Mouse (Mus musculus) kidney, adult 2 months (tissue): ENCODE data around the gene Kcna6. TPM values are rescaled to one million over a fixed set of nuclear protein-coding genes. Genes with fewer than 3 reads are reported as not detected.

Source experiments
- DNase-seq: peaks from one replicate; pipeline ENCODE4 v3.0.0; 2021
- H3K27ac ChIP-seq: fragments of 200-500 bp; 2 replicates; pipeline ENCODE4 v1.5.1; 2012; ENCODE audit warnings: low read depth, low read length, control low read depth, inconsistent platforms; ENCODE audit not compliant: insufficient read depth
- H3K27me3 ChIP-seq: fragments of 200-500 bp; replicated peaks from 2 replicates; pipeline ENCODE4 v1.6.1; 2012; ENCODE audit warnings: mild to moderate bottlenecking, moderate library complexity, low read length, inconsistent platforms; ENCODE audit not compliant: control insufficient read depth, insufficient read depth
- H3K36me3 ChIP-seq: fragments of 200-500 bp; 2 replicates; pipeline ENCODE4 v1.6.1; 2012; ENCODE audit warnings: mild to moderate bottlenecking, moderate library complexity, low read length, inconsistent platforms; ENCODE audit not compliant: control insufficient read depth, insufficient read depth
- H3K4me1 ChIP-seq: fragments of 200-500 bp; 2 replicates; pipeline ENCODE4 v1.6.1; 2011; ENCODE audit warnings: low read length; ENCODE audit not compliant: control insufficient read depth, insufficient read depth
- H3K4me3 ChIP-seq: fragments of 200-500 bp; 2 replicates; pipeline ENCODE4 v1.5.1; 2011; ENCODE audit warnings: mild to moderate bottlenecking, low read depth, low read length, control low read depth; ENCODE audit not compliant: insufficient read depth
- CTCF ChIP-seq: fragments of 200-500 bp; conservative IDR thresholded peaks from 2 replicates; pipeline ENCODE4 v1.5.1; 2011; ENCODE audit warnings: low read depth, mild to moderate bottlenecking, control low read depth, low read length, moderate library complexity, mixed read lengths; ENCODE audit not compliant: insufficient read depth, insufficient read length
- POLR2A ChIP-seq: fragments of 200-500 bp; IDR thresholded peaks from one replicate; pipeline ENCODE4 v1.6.1; 2011; ENCODE audit warnings: low read depth, low read length, control low read depth
- WGBS: fragments of 180-500 bp; shearing (Covaris S2); methylation state at CpG from one replicate; pipeline ENCODE4 v1.1.7; 2018; 5-methylcytosine and 5-hydroxymethylcytosine counted together
- polyA plus RNA-seq: library from polyadenylated mRNA; depleted of rRNA; stranded (reverse); fragments of >200 nt; gene quantifications from 2 replicates; pipeline ENCODE4 v1.2.3, GENCODE M21; 2012; rRNA removed

Kcna6 gene
- polyA plus RNA-seq, 1 experiment = 0.59 TPM

GRCm38 (mm10) chr6:126699995-126700394 lies 40.5 kb downstream of the Kcna6 start:
- Histone ChIP-seq H3K4me1 (no peaks in the 10 kb centered on the region), H3K27me3 (no peaks in the 10 kb centered on the region), H3K36me3 (no peaks in the 10 kb centered on the region), H3K4me3 (no peak overlapping the region), H3K27ac (no peak overlapping the region)
- no peak for DNase-seq
- TF ChIP-seq CTCF = no peak
- no peak for TF ChIP-seq POLR2A
- WGBS = 53% methylated on average over 5 of the region's 5 CpGs

- H3K27me3 ChIP-seq = no peaks in the 10 kb centered on the region
- H3K36me3 ChIP-seq = no peaks in the 10 kb centered on the region
- H3K27ac ChIP-seq = no peak overlapping the region
- H3K4me3 ChIP-seq = no peak overlapping the region
- no peak for DNase-seq
- no peaks in the 10 kb centered on the region for H3K4me1 ChIP-seq
- no peak for TF ChIP-seq CTCF
- no peak for TF ChIP-seq POLR2A
- 40% methylated on average over 4 of the region's 4 CpGs for WGBS
Measured at GRCm38 (mm10) chr6:126687120-126687519, 53.4 kb downstream of the Kcna6 start.

GRCm38 (mm10) chr6:126685135-126685534 lies 55.3 kb downstream of the Kcna6 start:
- H3K27me3 ChIP-seq = no peaks in the 10 kb centered on the region
- no peaks in the 10 kb centered on the region for H3K4me1 ChIP-seq
- no peak for DNase-seq

GRCm38 (mm10) chr6:126678961-126679360 lies 61.5 kb downstream of the Kcna6 start:
- no peak for DNase-seq
- TF ChIP-seq POLR2A = no peak
- TF ChIP-seq CTCF = no peak; the same call in 1 of the 2 replicates
- Histone ChIP-seq H3K27me3 (no peaks in the 10 kb centered on the region), H3K36me3 (no peaks in the 10 kb centered on the region), H3K4me1 (no peaks in the 10 kb centered on the region), H3K4me3 (no peak overlapping the region), H3K27ac (no peak overlapping the region)
- 69% methylated on average over 7 of the region's 7 CpGs for WGBS

More at GRCm38 (mm10) chr6:126685135-126685534, 55.3 kb downstream of the Kcna6 start:
- Histone ChIP-seq H3K27ac (no peak overlapping the region), H3K36me3 (no peaks in the 10 kb centered on the region), H3K4me3 (no peak overlapping the region)
- TF ChIP-seq CTCF (no peak), POLR2A (no peak)
- 78% methylated on average over 3 of the region's 3 CpGs for WGBS

- no peaks in the 10 kb centered on the region; the same call in 1 of the 2 replicates for H3K27me3 ChIP-seq
- no peaks in the 10 kb centered on the region for H3K36me3 ChIP-seq
- no peak overlapping the region for H3K27ac ChIP-seq
- no peak for TF ChIP-seq POLR2A
- no peak for TF ChIP-seq CTCF
- no peaks in the 10 kb centered on the region for H3K4me1 ChIP-seq
- H3K4me3 ChIP-seq = no peak overlapping the region
- no peak for DNase-seq
- whole genome bisulfite sequencing = 90% methylated on average over 5 of the region's 5 CpGs
Measured at GRCm38 (mm10) chr6:126667001-126667400, 73.5 kb downstream of the Kcna6 start.

- TF ChIP-seq CTCF = no peak
- TF ChIP-seq POLR2A = no peak
- Histone ChIP-seq H3K4me3 (no peak overlapping the region), H3K36me3 (no peaks in the 10 kb centered on the region), H3K27me3 (no peaks in the 10 kb centered on the region; the same call in 1 of the 2 replicates), H3K4me1 (no peaks in the 10 kb centered on the region), H3K27ac (no peak overlapping the region)
- DNase-seq = no peak
- 45% methylated on average over 6 of the region's 6 CpGs for WGBS
Measured at GRCm38 (mm10) chr6:126666091-126666490, 74.4 kb downstream of the Kcna6 start.

GRCm38 (mm10) chr6:126664569-126664968 lies 75.9 kb downstream of the Kcna6 start:
- Histone ChIP-seq H3K27ac (no peak overlapping the region), H3K4me1 (no peaks in the 10 kb centered on the region), H3K4me3 (no peak overlapping the region), H3K36me3 (no peaks in the 10 kb centered on the region), H3K27me3 (no peaks in the 10 kb centered on the region; the same call in 1 of the 2 replicates)
- WGBS = 74% methylated on average over 3 of the region's 3 CpGs
- no peak for TF ChIP-seq CTCF
- TF ChIP-seq POLR2A = no peak
- no peak for DNase-seq

Other genes with a start within 250 kb of the Kcna6 start
- 1.2 and 1.8 TPM in 2 replicates for gene Kcna5, start 205.3 kb downstream of the Kcna6 start, polyA plus RNA-seq
- 0.77 and 1.2 TPM in 2 replicates for gene Kcna1, start 94.3 kb downstream of the Kcna6 start, polyA plus RNA-seq
- gene Ndufa9, start 108.5 kb upstream of the Kcna6 start, polyA plus RNA-seq = 280 and 346 TPM in 2 replicates
- gene Akap3, start 112.4 kb upstream of the Kcna6 start, polyA plus RNA-seq = 0.11 and 0.18 TPM in 2 replicates
- gene Dyrk4, start 181.2 kb upstream of the Kcna6 start, polyA plus RNA-seq = not detected in 2 replicates
- gene Rad51ap1, start 198.9 kb upstream of the Kcna6 start, polyA plus RNA-seq = 0.54 and 0.75 TPM in 2 replicates
- 5.9 and 8.7 TPM in 2 replicates for gene D6Wsu163e, start 199.3 kb upstream of the Kcna6 start, polyA plus RNA-seq